Mouse (Mus musculus) regulatory T cell (primary cell): Measurements from ENCODE around the gene Sppl3.
"Not testable (repeated sequence)": the region's sequence is repeated elsewhere in the genome, so short reads cannot be mapped to it uniquely, and the experiment has no call there.

Experiments
- in situ Hi-C: fragments of 300-600 bp; cut with MboI, MseI; formaldehyde crosslinking; loops from one replicate; pipeline ENCODE4 v1.15.1; 2025; ENCODE audit warnings: high pct_unique_total_duplicates

Sppl3 gene

DNA sequence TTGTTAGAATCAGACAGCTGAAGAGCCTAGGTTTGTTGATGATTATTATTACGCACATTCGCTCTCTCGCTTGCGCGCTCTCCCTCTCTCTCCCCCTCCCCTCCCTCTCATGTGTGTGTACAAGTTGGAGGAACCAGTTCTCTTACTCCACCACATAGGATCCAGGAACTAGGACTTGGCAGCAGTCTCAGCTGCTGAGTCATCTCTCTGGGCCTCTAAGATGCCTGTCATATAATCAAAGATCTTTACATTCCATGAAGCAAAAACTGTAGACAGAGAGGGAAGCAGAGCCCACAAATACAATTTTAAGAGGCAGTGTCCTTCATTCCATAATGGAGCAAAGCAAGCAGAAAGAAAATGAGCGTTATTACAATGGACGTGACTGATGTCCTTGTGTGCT is 61.2 kb downstream of the Sppl3 start:
- in situ Hi-C loops: no loop called here

DNA sequence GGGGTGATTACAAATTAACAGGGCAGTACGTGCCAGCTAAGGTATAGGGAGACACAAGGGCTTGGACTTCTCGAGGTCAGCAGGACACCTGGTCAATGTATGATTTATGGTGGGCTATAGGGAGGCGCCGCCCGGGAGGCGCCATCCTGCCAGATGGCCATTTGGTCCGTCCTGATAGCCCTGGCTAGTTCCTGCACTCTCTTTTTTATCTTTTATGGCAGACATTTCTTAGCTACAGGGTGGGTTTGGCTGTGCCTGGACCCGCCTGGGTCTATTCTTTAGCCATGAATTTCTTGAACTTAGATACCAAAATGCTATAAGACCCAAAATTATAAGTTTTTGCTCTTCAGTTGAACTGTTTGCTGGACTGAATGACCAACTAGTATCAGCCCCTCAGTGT is 62.4 kb downstream of the Sppl3 start:
- in situ Hi-C loops: not testable (repeated sequence)

DNA sequence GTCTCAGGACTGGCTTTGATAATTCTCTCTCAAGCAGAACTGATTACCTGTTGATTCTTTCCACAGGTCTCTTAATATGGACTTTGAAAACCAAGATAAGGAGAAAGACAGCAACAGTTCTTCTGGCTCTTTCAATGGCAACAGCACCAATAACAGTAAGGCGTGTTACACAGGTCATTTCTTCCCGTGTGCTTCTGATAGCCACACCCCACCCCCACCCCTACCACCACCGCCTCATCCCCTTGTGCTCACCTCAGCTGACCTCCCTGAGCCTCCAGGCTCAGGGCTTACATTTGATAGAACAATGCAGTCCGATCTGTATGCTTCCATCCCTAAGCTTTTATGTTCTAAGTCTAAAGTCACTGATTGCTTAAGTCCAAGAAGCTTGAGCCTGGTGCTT is 63.8 kb downstream of the Sppl3 start:
- in situ Hi-C loops: loop anchor here (5.0 kb wide), 1 partner anchor 97 kb away; no protein-coding TSS in a partner anchor

DNA sequence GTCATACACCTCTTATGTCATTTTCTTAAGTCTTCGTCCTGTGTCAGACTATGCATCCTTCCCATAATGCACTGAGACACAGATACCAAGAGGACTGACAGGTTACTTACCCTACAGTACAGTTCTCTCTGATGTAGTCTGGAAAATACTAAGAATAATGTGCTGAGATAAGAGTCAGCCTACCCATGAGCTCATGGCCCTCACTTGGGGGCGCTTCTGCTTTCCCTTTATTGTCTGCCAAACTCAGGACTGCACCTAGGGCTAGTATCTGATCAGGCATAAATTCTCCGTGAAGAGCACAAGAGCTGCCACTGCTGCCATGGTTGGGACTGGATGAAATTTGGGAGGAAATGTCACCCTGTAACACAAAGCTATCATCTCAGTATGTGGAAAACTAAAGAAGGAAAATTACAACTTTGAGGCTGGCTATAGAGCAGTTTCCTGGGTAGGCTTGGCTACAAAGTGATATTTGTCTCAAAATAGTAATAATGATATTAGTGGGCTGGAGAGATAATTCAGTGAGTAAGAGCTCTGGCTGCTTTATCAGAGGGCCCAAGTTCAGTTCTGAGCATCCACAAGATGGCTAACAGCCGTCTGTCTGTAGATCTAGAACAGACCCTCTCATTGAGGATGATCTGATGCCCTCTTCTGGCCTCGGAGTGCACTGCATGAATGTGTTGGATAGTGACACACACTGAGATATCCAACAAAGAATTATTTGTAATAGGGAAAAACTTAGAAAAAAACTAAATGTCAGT is 65.4 kb downstream of the Sppl3 start:
- in situ Hi-C loops: loop anchor here (5.0 kb wide), 1 partner anchor 99 kb away; no protein-coding TSS in a partner anchor

DNA sequence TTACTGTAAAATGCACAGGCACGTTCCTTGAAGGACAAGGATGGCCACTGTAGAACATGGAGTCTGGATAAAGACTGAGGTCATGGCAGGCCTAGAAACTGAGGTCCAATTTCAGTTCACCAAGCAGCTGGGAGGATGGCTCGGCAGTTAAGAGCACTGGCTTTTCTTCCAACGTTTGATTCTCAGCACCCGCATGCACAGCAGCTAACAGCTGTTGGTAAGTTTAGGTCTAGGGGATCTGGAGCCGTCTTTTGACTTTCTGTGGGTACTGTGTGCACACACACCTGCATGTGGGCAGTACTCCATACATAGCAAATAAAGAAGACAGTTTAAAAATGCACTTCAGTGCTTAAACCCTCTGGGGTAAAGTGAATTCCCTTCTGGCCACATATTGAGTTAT is 70.7 kb downstream of the Sppl3 start:
- in situ Hi-C loops: loop anchor here (10.0 kb wide), 1 partner anchor 357 kb away; no protein-coding TSS in a partner anchor

- in situ Hi-C loops: loop anchor here (10.0 kb wide), 1 partner anchor 359 kb away; no protein-coding TSS in a partner anchor
These were observed 72.6 kb downstream of the Sppl3 start for GRCm38 (mm10) chr5:115083492-115083891.

DNA sequence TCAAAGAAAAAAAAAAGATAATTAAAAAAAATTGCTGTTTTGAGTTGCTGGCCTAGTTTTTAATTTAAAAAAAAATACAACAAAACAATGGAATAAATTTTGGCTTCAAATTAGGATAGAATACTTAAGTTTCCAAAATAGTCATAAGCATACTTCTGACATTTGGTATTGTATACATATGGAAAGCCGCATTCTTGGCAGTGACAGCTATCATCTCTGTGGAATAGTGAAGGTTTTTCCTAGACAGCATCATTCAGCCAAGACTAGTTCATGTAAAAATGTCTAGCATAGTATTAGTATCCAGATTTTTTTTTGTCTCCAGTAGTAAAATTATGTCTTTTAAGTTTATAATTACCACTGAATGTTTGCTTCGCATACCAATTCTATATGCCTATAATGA is 74.7 kb downstream of the Sppl3 start:
- in situ Hi-C loops: loop anchor here (10.0 kb wide), 1 partner anchor 361 kb away; no protein-coding TSS in a partner anchor

DNA sequence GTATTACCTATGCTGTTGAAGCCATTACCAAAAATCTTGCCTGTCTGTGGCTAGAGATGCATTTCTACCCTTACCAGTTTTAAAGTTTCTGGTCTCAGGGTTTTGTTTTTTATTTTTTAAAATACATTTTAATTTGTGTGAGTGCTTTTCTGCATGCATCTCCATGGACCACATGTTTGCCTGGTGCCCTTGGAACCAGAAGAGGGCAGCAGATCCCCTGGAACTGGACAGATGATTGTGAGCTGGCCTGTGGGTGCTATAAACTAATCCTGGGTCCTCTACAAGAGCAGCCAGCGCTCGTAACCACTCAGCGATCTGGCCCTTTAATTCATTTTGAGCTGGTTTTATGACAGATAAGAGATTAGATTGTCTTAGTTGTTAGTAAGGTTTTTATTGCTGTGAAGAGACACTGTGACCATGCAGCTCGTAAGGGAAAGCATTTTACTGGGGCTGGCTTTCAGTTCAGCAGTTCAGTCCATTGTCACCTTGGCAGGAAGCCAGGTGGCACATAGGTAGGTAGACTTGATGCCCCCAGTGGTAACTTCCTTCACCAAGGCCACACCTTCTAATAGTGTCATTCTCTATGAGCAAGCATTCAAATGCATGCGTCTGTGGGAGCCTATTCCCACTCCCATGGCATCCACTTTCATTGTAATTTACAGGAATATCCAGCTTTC is 78.8 kb downstream of the Sppl3 start:
- in situ Hi-C loops: loop anchor here (10.0 kb wide), 1 partner anchor 365 kb away; no protein-coding TSS in a partner anchor

DNA sequence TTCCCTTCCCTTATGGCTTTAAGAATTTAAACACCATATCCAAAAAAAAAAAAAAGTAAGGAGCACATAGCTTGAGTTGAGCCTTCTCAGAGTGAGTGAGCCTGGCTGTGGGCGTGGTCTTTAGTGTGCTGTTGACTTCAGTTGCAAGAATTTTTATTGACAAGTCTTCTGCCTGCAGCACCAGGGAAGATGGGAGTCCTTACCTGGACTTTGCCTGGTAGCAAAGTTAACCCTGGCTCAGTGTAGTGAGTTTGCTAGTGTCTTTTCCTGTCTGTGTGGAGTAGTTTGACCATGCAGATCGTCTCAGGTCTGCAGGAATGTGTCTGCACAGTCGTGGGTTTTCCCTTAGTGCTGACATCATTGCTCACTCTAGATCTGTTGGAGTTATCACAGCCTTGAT is 80.1 kb downstream of the Sppl3 start:
- in situ Hi-C loops: no loop called here

DNA sequence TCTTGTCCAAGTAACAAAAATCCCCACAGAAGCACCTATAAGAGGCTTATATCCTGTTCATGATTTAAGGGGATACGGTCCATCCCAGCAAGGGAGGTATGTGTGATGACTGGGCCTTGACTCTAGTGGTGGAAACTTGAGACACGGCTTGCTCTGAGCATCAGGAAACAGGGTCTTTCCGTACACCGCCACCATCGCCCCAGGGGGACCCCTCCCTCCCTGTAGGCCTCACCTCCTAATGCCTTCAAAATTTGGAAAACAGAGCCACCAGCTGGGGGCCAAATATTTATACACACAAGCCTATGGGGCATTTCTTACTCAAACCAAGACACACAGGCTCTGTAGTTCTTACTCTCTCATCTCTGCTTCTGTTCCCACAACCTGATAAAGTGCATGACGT is 80.8 kb downstream of the Sppl3 start:
- in situ Hi-C loops: no loop called here

GRCm38 (mm10) chr5:115098195-115098594 is 87.3 kb downstream of the Sppl3 start, which contains the start of gene Gm10401:
Gene Gm10401, minus strand, starts transcription at chr5:115098295.
- in situ Hi-C loops: no loop called here

DNA sequence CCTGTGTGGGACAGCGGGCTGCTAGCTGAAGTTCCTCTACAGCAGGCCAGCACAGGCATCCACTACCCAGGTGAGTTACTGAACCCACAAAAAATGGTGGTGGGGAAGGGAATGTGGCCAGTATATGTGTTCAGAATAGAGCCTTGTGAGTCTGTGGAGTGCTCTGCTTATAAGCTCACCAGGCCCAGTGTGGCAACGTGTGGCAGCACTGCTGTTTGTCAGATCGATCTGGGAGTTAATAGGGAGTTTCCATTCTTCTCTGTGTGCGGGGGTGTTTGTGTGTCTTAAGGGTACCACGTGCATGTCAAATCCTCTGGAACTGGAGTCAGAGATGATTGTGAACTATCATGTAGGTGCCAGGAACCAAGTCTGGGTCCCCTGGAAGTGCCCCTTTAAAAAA is 88.6 kb downstream of the Sppl3 start:
- in situ Hi-C loops: no loop called here

DNA sequence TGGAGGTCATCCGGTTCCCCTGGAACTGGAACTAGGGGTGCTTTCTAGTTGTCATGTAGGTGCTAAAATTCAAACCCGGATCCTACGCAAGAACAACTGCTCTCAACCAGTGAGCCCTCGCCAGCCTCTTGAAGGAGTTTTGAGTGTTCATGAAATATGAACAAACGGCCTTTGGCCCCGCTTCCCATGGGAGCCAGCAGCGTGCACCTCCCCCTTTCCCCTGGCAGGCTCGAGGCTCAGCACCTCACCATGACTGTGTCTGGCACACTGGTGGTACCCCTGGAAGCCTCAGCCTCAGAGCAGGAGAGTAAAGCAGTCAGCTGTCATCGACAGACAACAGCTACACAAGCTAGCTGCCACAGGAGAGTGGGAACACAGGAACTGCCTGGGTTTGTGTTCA is 89.1 kb downstream of the Sppl3 start:
- in situ Hi-C loops: no loop called here

DNA sequence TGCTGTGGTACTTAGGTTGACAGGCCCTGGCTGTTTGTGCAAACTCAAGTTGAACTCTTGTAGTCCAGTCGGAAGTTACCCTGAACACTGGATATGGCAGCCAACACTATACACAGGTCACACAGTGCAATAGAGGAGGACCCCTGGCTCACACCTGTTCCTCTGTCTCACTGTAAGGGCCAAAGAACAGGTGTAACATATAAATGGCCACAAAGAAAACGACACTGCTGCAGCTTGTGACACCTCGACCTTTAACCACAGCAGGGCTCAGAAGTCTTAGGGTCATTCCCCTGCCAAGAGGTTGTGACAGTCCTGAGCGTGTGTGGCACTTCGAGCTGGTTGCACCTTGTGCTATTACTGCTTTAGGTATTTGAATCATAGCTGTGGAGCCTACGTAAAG is 89.5 kb downstream of the Sppl3 start:
- in situ Hi-C loops: no loop called here

DNA sequence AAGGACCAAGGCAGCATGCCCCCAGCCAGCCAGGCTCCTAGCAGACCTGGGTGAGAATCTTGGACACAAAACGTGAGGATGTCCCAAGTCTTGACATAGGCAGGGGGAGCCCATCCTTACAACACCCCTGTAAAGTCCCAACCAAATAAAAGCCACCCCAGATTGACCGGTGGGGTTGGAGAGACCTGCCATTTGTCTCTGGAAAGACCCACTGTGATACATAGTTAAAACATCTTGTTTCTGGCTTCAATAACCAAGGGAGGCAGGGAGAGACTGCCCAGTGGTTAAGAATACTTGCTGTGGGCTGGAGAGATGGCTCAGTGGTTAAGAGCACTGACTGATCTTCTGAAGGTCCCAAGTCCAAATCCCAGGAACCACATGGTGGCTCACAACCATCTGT is 91.3 kb downstream of the Sppl3 start:
- in situ Hi-C loops: no loop called here

DNA sequence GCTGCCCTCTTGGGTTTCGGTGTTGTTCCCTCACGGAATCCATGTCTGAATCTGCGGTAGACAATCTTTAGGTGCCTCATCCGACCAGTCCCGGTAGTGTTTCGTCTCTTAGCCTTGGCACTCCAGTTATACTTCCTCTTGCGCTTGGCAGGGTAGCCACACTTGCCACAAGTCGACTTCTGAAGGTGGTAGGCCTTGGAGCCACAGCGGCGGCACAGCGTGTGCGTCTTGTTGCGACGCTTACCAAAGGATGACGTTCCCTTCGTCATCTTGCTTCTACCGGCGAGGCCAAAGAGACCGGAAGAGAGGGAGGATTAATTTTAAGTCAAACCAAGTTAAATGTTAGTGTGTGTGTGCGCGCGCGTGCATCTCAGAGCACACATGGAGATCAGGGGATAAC is 92.3 kb downstream of the Sppl3 start:
- in situ Hi-C loops: not testable (repeated sequence)

DNA sequence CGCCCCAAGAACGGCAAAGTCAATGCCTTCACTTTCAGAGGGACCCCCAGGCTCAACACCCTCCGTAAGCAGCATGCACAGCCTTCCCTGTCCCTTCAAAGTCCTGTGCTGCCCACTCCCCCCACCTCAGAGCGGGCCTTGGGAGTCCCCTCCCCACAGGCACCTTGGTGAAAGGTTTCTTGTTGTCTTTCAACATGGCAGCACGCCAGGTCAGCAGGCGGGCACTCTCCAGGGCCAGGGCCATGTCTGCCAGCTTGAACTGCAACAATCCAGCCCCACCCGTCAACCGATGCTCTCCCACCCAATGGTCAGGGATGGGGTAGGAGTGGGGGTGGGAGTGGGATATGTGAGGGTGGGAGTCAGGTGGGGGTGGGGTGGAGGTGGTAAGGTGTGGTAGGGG is 100.2 kb downstream of the Sppl3 start:
- in situ Hi-C loops: no loop called here

DNA sequence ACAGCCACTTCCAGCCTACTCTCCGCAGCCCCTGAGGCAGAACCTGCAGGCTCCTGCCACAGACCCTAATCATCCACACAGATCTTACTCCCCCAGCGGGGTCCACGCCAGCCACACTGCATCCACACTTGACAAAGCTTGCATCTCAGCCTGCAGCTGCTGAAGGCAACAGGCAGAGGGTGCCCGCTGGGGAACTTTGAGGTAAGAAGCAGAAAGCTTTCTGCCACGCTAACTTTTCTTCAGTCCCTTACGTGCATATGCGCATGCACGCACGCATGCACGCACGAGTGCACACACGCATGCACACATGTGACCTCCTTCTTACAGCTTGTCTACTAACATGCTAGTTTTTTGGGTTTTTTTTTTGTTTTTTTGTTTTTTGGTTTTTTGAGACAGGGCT is 102.3 kb downstream of the Sppl3 start:
- in situ Hi-C loops: no loop called here

DNA sequence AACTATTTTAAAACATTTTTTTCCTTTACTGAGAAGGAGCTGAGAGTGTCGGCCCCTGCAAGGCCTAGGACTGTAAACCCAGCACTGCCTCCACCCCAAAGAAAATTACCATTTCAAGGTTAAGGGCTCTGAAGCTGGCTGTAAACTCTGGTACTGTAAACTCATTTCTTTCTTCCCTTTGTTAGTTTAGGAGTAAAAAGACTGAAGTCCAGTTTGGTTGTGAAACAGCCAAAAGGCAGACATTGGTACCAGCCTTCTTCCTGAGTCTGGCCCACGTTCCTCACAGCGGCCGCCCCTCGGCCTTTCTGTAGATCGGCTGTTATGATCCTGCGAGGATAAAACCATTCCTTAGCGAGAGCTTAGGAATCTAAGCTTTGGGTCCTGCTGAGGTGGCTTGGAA is 103.6 kb downstream of the Sppl3 start:
- in situ Hi-C loops: no loop called here

DNA sequence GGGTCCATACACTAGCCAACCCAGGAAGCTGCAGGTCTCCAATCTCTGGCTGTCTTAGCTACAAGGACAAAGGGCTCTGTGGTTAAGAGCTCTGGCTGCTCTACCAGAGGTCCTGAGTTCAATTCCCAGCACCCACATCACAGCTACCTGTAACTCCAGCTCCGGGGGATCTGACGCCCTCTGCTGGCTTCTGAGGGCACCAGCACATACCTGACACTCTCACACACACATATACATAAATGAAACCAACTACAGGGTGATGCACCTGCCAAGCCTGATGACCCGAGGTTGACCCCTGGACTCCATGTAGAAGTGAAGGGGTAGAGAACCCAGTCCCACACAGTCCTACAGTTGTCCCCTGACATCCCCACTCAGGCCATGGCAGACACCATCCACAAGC is 105.5 kb downstream of the Sppl3 start:
- in situ Hi-C loops: no loop called here

- in situ Hi-C loops: no loop called here
These were observed 106.5 kb downstream of the Sppl3 start for GRCm38 (mm10) chr5:115117467-115117866.

- in situ Hi-C loops: no loop called here
These were observed 108.1 kb downstream of the Sppl3 start, which contains the start of gene Acads for GRCm38 (mm10) chr5:115118961-115119570. Gene Acads, minus strand, starts transcription at chr5:115119346.
